Comparison of ENCODE assay signal across 8 mouse cellular contexts in genomic region chr11:100440691-100441522, GRCm38 (mm10). TPM values are rescaled to one million over a fixed set of nuclear protein-coding genes. Genes with fewer than 3 reads are reported as not detected.
DNase-seq lines count a peak whose midpoint lies in the region; ATAC-seq and TF ChIP-seq lines count a peak whose summit lies in the region.

No protein-coding gene starts in this region.

- H3K9ac ChIP-seq in CH12.LX (ENCODE audit: insufficient read depth, low read depth): peak overlapping the region; percentile 39
- peak overlapping the region; percentile 81 for H3K9ac ChIP-seq in heart, embryonic 15.5 days
- peak overlapping the region; percentile 80 for H3K9ac ChIP-seq in liver, embryonic 13.5 days
- H3K9ac ChIP-seq in stomach, embryonic 14.5 days (replicated peaks; ENCODE audit: low read depth, low read length): peak overlapping the region; percentile 81

- peaks cover 12 to 29% of the 10 kb centered on the region in 2 experiments for H3K36me3 ChIP-seq in CH12.LX (replicated peaks in 1 of 2; ENCODE audit: control insufficient read depth in 1 of 2, insufficient read depth in 1 of 2, low read length in 1 of 2)
- peaks cover 34% of the 10 kb centered on the region for H3K36me3 ChIP-seq in forebrain, embryonic 10.5 days (replicated peaks)
- peaks cover 16% of the 10 kb centered on the region; the same call in 1 of the 2 replicates for H3K36me3 ChIP-seq in heart, embryonic 15.5 days
- H3K36me3 ChIP-seq in liver, embryonic 13.5 days: peaks cover 7% of the 10 kb centered on the region; the same call in 1 of the 2 replicates
- H3K36me3 ChIP-seq in stomach, embryonic 14.5 days (ENCODE audit: control insufficient read depth, insufficient read depth, low read length): peaks cover 14% of the 10 kb centered on the region; the same call in 1 of the 2 replicates

- dilution Hi-C loops in CH12.LX (cut with MboI; ENCODE audit: extremely low pct_ligation_motif_present, extremely low pct_unique_long_range_greater_than_20kb, low sequenced_read_pairs): no loop called here

- H3K4me2 ChIP-seq in CH12.LX (ENCODE audit: insufficient read depth, low read depth, poor library complexity, severe bottlenecking): peak overlapping the region; percentile 65
- H3K4me2 ChIP-seq in heart, embryonic 15.5 days: peak overlapping the region; percentile 75
- peak overlapping the region; percentile 94 for H3K4me2 ChIP-seq in liver, embryonic 13.5 days
- H3K4me2 ChIP-seq in stomach, embryonic 14.5 days (replicated peaks; ENCODE audit: low read depth, low read length): peak overlapping the region; percentile 72

- peak; percentile 70 for DNase-seq in CH12.LX (ENCODE audit: extremely low read depth)
- DNase-seq in c-Kit-positive CD71-negative TER-119-negative erythroid progenitor cells, embryonic 14.5 days (ENCODE audit: low read depth): peak; percentile 56
- peak; percentile 72 for DNase-seq in forebrain, embryonic 10.5 days (ENCODE audit: extremely low spot score, low spot score)
- peak; percentile 83 to 90 for DNase-seq in kidney, postnatal 25 days
- peak; percentile 75 for DNase-seq in liver, embryonic 13.5 days
- DNase-seq in natural killer cell, adult 2 months (ENCODE audit: low spot score in 2 of 2): peak; percentile 71 to 74

- ATAC-seq in heart, embryonic 15.5 days (replicated peaks; ENCODE audit: insufficient number of reproducible peaks, insufficient read depth, low FRiP score, low read depth): peak; percentile 95
- ATAC-seq in liver, embryonic 13.5 days (ENCODE audit: low read depth): peak; percentile 94
- peak; percentile 95 for ATAC-seq in stomach, embryonic 14.5 days (ENCODE audit: insufficient number of reproducible peaks, insufficient read depth, low FRiP score, low read depth)

- 2% methylated on average over 52 of the region's 52 CpGs for WGBS in forebrain, embryonic 10.5 days
- WGBS in heart, embryonic 15.5 days: 1% methylated on average over 52 of the region's 52 CpGs
- 1% methylated on average over 51 of the region's 52 CpGs for WGBS in liver, embryonic 13.5 days (ENCODE audit: insufficient replicate concordance)
- WGBS in stomach, embryonic 14.5 days: 1% methylated on average over 52 of the region's 52 CpGs

- no peak for TF ChIP-seq RAD21 in CH12.LX (IDR thresholded peaks at IDR 0.05; ENCODE audit: low read depth, low read length)

- TF ChIP-seq CTCF in CH12.LX (conservative IDR thresholded peaks at IDR 0.05 in 1 of 2, IDR thresholded peaks at IDR 0.05 in 1 of 2; ENCODE audit: low read depth in 2 of 2, low read length in 2 of 2): no peak

- H3K27me3 ChIP-seq in CH12.LX (replicated peaks): no peaks in the 10 kb centered on the region
- no peaks in the 10 kb centered on the region for H3K27me3 ChIP-seq in forebrain, embryonic 10.5 days (ENCODE audit: poor library complexity, severe bottlenecking)
- no peaks in the 10 kb centered on the region for H3K27me3 ChIP-seq in heart, embryonic 15.5 days
- H3K27me3 ChIP-seq in liver, embryonic 13.5 days: no peaks in the 10 kb centered on the region
- H3K27me3 ChIP-seq in stomach, embryonic 14.5 days (ENCODE audit: control insufficient read depth, insufficient read depth, low read length): no peaks in the 10 kb centered on the region

- TF ChIP-seq EP300 in CH12.LX (IDR thresholded peaks at IDR 0.05; ENCODE audit: low read length): no peak

- peak; percentile 94 for TF ChIP-seq POLR2A in CH12.LX (IDR thresholded peaks at IDR 0.05; ENCODE audit: low read depth, low read length)

- no peaks in the 10 kb centered on the region for H3K79me2 ChIP-seq in CH12.LX (replicated peaks; ENCODE audit: control insufficient read depth, extremely low read depth, insufficient read depth, poor library complexity, severe bottlenecking)

- H3K4me3 ChIP-seq in CH12.LX (replicated peaks in 1 of 3; ENCODE audit: low read depth in 2 of 3, low read length in 2 of 3, poor library complexity in 1 of 3): peak overlapping the region; percentile 57 to 84 (median 71)
- H3K4me3 ChIP-seq in forebrain, embryonic 10.5 days: peak overlapping the region; percentile 70
- peak overlapping the region; percentile 69 for H3K4me3 ChIP-seq in heart, embryonic 15.5 days
- peak overlapping the region; percentile 71 for H3K4me3 ChIP-seq in liver, embryonic 13.5 days (replicated peaks)
- peak overlapping the region; percentile 67 for H3K4me3 ChIP-seq in stomach, embryonic 14.5 days (ENCODE audit: low read depth, low read length)

- peaks cover 12 to 17% of the 10 kb centered on the region in 2 experiments for H3K4me1 ChIP-seq in CH12.LX (ENCODE audit: control insufficient read depth in 1 of 2, insufficient read depth in 2 of 2)
- H3K4me1 ChIP-seq in forebrain, embryonic 10.5 days: peaks cover 28% of the 10 kb centered on the region
- peaks cover 14% of the 10 kb centered on the region for H3K4me1 ChIP-seq in heart, embryonic 15.5 days (replicated peaks)
- peaks cover 21% of the 10 kb centered on the region for H3K4me1 ChIP-seq in liver, embryonic 13.5 days (replicated peaks)
- peaks cover 7% of the 10 kb centered on the region; the same call in 1 of the 2 replicates for H3K4me1 ChIP-seq in stomach, embryonic 14.5 days (ENCODE audit: control insufficient read depth, insufficient read depth, low read length)

- in situ Hi-C loops in CH12.LX (cut with MboI; ENCODE audit: low pct_ligation_motif_present, low pct_unique_long_range_greater_than_20kb, low sequenced_read_pairs): no loop called here

- no peak overlapping the region for H3K27ac ChIP-seq in CH12.LX (ENCODE audit: insufficient read depth, low read depth)
- peak overlapping the region; percentile 90 for H3K27ac ChIP-seq in forebrain, embryonic 10.5 days
- peak overlapping the region; percentile 50 for H3K27ac ChIP-seq in heart, embryonic 15.5 days
- H3K27ac ChIP-seq in liver, embryonic 13.5 days: peak overlapping the region; percentile 16
- H3K27ac ChIP-seq in stomach, embryonic 14.5 days (ENCODE audit: low read length): 0 out of 2 replicates have a peak overlapping the region, but pooled peaks have one; percentile 7

- no peaks in the 10 kb centered on the region for H3K9me3 ChIP-seq in CH12.LX (replicated peaks; ENCODE audit: low read length)
- no peaks in the 10 kb centered on the region for H3K9me3 ChIP-seq in forebrain, embryonic 10.5 days
- no peaks in the 10 kb centered on the region for H3K9me3 ChIP-seq in heart, embryonic 15.5 days (replicated peaks)
- H3K9me3 ChIP-seq in liver, embryonic 13.5 days (replicated peaks): no peaks in the 10 kb centered on the region
- H3K9me3 ChIP-seq in stomach, embryonic 14.5 days (ENCODE audit: control insufficient read depth, low read depth, low read length): no peaks in the 10 kb centered on the region

TF ChIP-seq in CH12.LX, 34 proteins besides CTCF, POLR2A, EP300 and RAD21 (continues in another document):
- TF ChIP-seq SIN3A (IDR thresholded peaks at IDR 0.05; ENCODE audit: low read length) (peak; percentile 68), IRF4 (IDR thresholded peaks at IDR 0.05; ENCODE audit: low read depth, low read length) (0 out of 2 replicates have a peak, but pooled peaks have one; percentile 22), ZC3H11A (IDR thresholded peaks at IDR 0.05; ENCODE audit: low read depth, low read length) (no peak)

RNA-seq across cellular contexts. Expression of gene Nt5c3b, which starts 0.7 kb away (rescaled TPM):
- 54.4 and 60.3 TPM in 2 replicates for total RNA-seq in CH12.LX (2012; rRNA removed)
- 50.1 and 54.2 TPM in 2 replicates for total RNA-seq in CH12.LX (2014; rRNA removed)
- polyA plus RNA-seq in CH12.LX (2012; ENCODE audit: insufficient read length, low read depth): 63.5 and 68.2 TPM in 2 replicates
- polyA plus RNA-seq in forebrain, embryonic 10.5 days (2016; fragmentation: Nextera tagmentation; extraction: Ambion mirVana): 122 and 125 TPM in 2 replicates
- 90.2 and 104 TPM in 2 replicates for polyA plus RNA-seq in heart, embryonic 15.5 days (2015; fragmentation: Nextera tagmentation; extraction: Ambion mirVana)
- polyA plus RNA-seq in liver, embryonic 13.5 days (2015; fragmentation: Nextera tagmentation; extraction: Ambion mirVana): 25.1 and 27.6 TPM in 2 replicates
- polyA plus RNA-seq in stomach, embryonic 14.5 days (2014; fragmentation: Nextera tagmentation; extraction: Ambion mirVana): 121 and 126 TPM in 2 replicates

RNA-seq across cellular contexts. Expression of gene Klhl10, which starts 0.8 kb away (rescaled TPM):
- 0.67 and 1.1 TPM in 2 replicates for total RNA-seq in CH12.LX (2012; rRNA removed)
- 0.48 and 0.54 TPM in 2 replicates for total RNA-seq in CH12.LX (2014; rRNA removed)
- polyA plus RNA-seq in CH12.LX (2012; ENCODE audit: insufficient read length, low read depth): 0.30 and 0.56 TPM in 2 replicates
- 0.51 and 0.76 TPM in 2 replicates for polyA plus RNA-seq in forebrain, embryonic 10.5 days (2016; fragmentation: Nextera tagmentation; extraction: Ambion mirVana)
- polyA plus RNA-seq in heart, embryonic 15.5 days (2015; fragmentation: Nextera tagmentation; extraction: Ambion mirVana): 0.33 and 0.42 TPM in 2 replicates
- 0.08 and 0.24 TPM in 2 replicates for polyA plus RNA-seq in liver, embryonic 13.5 days (2015; fragmentation: Nextera tagmentation; extraction: Ambion mirVana)
- polyA plus RNA-seq in stomach, embryonic 14.5 days (2014; fragmentation: Nextera tagmentation; extraction: Ambion mirVana): 0.52 and 0.64 TPM in 2 replicates

RNA-seq across cellular contexts. Expression of gene Fkbp10, which starts 25.4 kb away (rescaled TPM):
- 0.34 and 0.63 TPM in 2 replicates for total RNA-seq in CH12.LX (2012; rRNA removed)
- 0.24 and 0.46 TPM in 2 replicates for total RNA-seq in CH12.LX (2014; rRNA removed)
- polyA plus RNA-seq in CH12.LX (2012; ENCODE audit: insufficient read length, low read depth): 0.30 and 0.31 TPM in 2 replicates
- polyA plus RNA-seq in forebrain, embryonic 10.5 days (2016; fragmentation: Nextera tagmentation; extraction: Ambion mirVana): 37.5 and 37.6 TPM in 2 replicates
- 86.3 and 119 TPM in 2 replicates for polyA plus RNA-seq in heart, embryonic 15.5 days (2015; fragmentation: Nextera tagmentation; extraction: Ambion mirVana)
- 11.8 and 13.1 TPM in 2 replicates for polyA plus RNA-seq in liver, embryonic 13.5 days (2015; fragmentation: Nextera tagmentation; extraction: Ambion mirVana)
- polyA plus RNA-seq in stomach, embryonic 14.5 days (2014; fragmentation: Nextera tagmentation; extraction: Ambion mirVana): 106 and 108 TPM in 2 replicates

RNA-seq across cellular contexts. Expression of gene P3h4, which starts 26.3 kb away (rescaled TPM):
- total RNA-seq in CH12.LX (2012; rRNA removed) (0.04 TPM in 1 of 2 replicates, not detected in the other), CH12.LX (2014; rRNA removed) (not detected in 2 replicates)
- not detected in 2 replicates for polyA plus RNA-seq in CH12.LX (2012; ENCODE audit: insufficient read length, low read depth)
- polyA plus RNA-seq in forebrain, embryonic 10.5 days (2016; fragmentation: Nextera tagmentation; extraction: Ambion mirVana): 18.7 and 20.5 TPM in 2 replicates
- polyA plus RNA-seq in heart, embryonic 15.5 days (2015; fragmentation: Nextera tagmentation; extraction: Ambion mirVana): 48.3 and 63.1 TPM in 2 replicates
- 5.8 and 6.0 TPM in 2 replicates for polyA plus RNA-seq in liver, embryonic 13.5 days (2015; fragmentation: Nextera tagmentation; extraction: Ambion mirVana)
- polyA plus RNA-seq in stomach, embryonic 14.5 days (2014; fragmentation: Nextera tagmentation; extraction: Ambion mirVana): 68.0 and 68.9 TPM in 2 replicates

RNA-seq across cellular contexts. Expression of gene Klhl11, which starts 31.6 kb away (rescaled TPM):
- 19.5 and 24.1 TPM in 2 replicates for total RNA-seq in CH12.LX (2012; rRNA removed)
- total RNA-seq in CH12.LX (2014; rRNA removed): 12.8 and 13.7 TPM in 2 replicates
- 9.8 and 10.1 TPM in 2 replicates for polyA plus RNA-seq in CH12.LX (2012; ENCODE audit: insufficient read length, low read depth)
- polyA plus RNA-seq in forebrain, embryonic 10.5 days (2016; fragmentation: Nextera tagmentation; extraction: Ambion mirVana): 8.2 and 10.0 TPM in 2 replicates
- 6.9 and 8.7 TPM in 2 replicates for polyA plus RNA-seq in heart, embryonic 15.5 days (2015; fragmentation: Nextera tagmentation; extraction: Ambion mirVana)
- polyA plus RNA-seq in liver, embryonic 13.5 days (2015; fragmentation: Nextera tagmentation; extraction: Ambion mirVana): 2.4 and 2.6 TPM in 2 replicates
- polyA plus RNA-seq in stomach, embryonic 14.5 days (2014; fragmentation: Nextera tagmentation; extraction: Ambion mirVana): 11.2 and 12.3 TPM in 2 replicates
